Mouse (Mus musculus) lung, postnatal 36 days (tissue): ENCODE measurements around the gene Srsf12.

Experiments
- DNase-seq: peaks from one replicate; pipeline ENCODE4 v3.0.0; 2022; ENCODE audit warnings: mixed read lengths

Srsf12 gene

DNA sequence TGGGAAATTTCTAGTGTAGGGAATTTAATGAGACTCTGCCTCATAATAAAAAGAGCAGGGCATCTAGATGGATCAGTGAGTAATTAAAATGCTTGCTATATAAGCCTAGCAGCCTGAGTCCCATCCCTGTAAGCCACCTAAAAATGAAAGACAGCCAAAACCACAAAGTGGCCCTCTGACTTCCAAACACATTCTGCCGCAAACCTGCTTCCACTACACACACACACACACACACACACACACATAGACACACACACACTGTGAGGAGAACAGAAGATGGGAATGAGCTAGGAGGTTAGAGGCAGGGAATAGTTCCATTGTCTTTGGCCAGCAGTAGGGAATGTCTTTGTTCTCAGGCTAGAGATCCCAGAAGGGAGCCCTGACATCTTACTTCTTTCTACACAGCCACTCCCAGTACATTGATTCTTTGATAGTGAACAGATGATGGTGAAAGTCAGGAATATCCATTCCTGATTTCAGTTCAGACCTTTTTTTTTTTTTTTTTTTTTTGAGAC, 41.0 kb downstream of the Srsf12 start:
- no peak for DNase-seq

- no peak for DNase-seq
Observed at GRCm38 (mm10) chr4:33250867-33251266, 42.1 kb downstream of the Srsf12 start.

GRCm38 (mm10) chr4:33254706-33255105, 45.9 kb downstream of the Srsf12 start:
- DNase-seq, result no peak

DNA sequence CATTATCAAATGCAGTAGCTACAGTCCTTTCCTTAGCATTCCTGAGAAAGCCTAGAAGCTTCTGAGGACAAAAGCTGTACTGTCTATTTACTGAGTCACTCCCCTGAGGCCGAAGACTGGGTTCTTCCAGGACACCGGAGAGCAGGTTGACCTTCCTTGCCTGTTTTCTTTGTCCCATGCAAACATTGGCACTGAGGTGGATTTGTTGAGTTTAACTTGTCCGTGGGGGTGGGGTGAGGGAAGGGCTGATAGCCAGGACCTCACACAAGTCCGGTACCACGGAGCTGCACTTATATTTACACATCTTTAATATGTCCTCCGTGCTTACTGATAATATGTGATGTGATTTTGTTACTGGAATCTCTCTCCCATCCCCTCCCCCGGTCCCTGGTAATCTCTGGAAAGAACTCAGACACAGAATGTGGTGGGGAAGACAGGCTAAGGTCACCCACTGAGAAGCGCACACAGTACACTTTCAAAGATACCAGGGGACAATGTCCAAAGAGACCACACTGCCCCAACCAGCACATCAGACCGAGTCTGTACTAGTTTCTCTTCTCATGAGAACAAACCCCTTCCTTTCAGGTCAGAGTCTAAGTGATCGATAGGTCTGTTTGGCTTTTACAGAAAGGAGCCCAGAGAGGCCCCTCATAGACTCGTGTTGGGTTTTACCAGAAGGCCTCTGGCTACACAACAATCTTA, 48.6 kb downstream of the Srsf12 start:
- no peak for DNase-seq

DNA sequence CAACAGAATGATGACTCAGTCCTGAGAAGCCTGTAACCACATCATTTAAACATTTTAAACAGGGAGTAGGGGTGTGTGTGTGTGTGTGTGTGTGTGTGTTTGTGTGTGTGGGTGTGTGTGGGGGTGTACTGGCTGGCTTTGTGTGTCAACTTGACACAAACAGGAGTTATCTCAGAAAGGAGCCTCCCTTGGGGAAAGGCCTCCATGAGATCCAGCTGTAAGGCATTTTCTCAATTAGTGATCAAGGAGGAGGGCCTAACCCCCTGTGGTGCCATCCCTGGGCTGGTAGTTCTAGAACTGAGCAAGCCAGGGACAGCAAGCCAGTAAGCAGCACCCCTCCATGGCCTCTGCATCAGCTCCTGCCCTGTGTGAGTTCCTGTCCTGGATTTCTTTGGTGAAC, 51.5 kb downstream of the Srsf12 start:
- DNase-seq, result no peak

DNA sequence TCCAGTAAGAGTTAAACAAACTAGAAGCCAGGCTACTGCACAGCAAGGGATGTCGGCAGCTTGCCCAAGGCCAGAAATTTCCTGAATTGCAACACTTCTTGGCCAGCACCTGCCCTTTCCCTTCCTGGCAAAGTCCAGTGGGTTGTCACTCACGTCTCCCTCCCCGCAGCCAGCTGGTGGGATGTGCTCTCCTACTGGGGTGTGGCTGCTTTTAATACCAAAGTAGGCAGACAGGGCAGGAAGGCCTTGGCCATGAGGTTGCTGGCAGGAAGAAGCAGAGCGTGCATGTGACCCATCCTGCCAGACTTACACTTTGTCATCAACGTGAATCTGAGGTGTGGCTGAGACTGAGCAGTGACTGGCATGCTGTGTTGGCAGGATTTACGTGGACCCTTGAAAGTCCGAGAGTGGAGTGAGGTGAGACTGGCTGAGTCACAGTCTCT, 52.5 kb downstream of the Srsf12 start:
- DNase-seq, result peak; percentile 96

DNA sequence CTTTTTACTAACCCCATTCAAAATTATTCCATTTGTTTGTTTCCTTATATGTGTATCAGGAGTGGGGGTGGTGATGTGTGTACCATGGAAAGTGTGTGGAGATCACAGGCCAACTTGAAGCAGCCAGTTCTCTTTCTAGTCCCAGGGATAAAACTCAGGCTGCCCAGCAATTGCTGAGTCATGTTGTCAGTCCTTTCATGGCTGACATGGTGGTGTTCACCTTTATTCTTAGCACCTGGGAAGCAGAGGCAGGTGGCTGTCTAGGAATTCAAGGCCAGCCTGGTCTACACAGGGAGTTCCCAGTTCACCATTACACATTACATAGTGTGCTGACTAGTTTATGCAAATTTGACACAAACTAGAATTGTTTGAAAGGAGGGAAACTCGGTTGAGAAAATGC, 54.1 kb downstream of the Srsf12 start:
- DNase-seq, result no peak

DNA sequence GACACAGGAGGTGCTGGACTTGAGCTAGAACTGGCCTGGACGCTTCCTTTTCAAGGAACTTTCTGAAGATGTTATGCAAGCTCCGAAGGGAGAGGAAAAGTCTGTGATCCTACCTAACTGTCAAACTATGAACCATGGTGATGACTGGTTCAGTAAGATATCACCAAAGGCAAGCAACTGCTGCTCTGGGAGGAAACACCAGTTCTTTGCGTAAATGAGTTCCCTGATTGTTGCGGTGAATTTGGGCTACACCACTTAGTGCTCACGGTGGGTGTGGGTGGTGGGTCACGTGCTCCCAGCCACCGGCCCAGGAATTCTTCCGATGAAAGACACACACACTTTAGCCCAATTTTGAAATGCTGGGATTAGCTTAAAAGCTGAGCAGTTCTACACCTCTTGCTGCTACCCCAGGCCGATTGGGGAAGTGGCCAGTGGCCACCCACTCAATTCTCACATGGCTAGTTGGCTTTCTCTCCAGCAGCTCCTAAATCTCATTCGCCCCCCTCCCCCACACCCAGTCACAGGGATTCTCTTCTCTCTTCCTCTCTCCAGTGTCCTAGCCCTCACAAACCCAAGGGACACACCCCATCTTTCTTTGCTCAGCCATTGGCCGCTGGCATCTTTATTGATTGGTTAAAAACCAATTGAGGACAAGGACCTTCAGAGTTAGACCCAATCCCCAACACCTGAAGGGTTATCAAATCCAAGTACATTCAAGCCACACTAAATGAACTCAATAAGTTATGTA, 56.4 kb downstream of the Srsf12 start:
- peak; percentile 55 for DNase-seq

- no peak for DNase-seq
Observed at GRCm38 (mm10) chr4:33270386-33271314, 61.9 kb downstream of the Srsf12 start.

DNA sequence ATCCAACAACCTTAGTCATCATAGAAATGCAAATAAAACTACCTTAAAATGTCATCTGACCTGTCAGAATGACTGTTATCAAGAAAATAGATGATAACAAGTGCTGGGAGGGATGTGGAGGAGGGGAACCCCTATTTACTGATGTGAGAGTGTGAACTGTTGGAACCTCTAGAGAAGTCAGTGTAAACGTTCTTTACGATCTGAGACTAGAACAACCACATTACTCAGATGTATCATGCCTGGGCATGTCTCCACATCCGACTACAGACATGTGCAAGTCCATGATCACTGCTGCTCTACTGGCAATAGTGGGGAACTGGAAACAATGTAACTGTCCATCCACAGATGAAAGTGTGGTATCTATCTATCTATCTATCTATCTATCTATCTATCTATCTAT, 64.6 kb downstream of the Srsf12 start:
- DNase-seq, result no peak

GRCm38 (mm10) chr4:33281891-33282685, 73.3 kb downstream of the Srsf12 start:
- no peak for DNase-seq
